Mouse (Mus musculus) spleen, adult 2 months (tissue): ENCODE data around the gene Nlrp6. TPM values are rescaled to one million over a fixed set of nuclear protein-coding genes. Genes with fewer than 3 reads are reported as not detected.
A peak's percentile ranks its signal among the peaks of the same experiment; 100 is the strongest.

Source experiments
- DNase-seq, 2 experiments: peaks; one replicate each; pipeline versions ENCODE4 v3.0.0 to v3.0.0-alpha.2; 2012 to 2021; ENCODE audit warnings: low spot score in 2 of 2, low read depth in 1 of 2
- H3K27ac ChIP-seq: fragments of 200-500 bp; 2 replicates; pipeline ENCODE4 v1.5.1; 2012; ENCODE audit warnings: low read length, inconsistent platforms; ENCODE audit not compliant: insufficient read depth
- H3K27me3 ChIP-seq: fragments of 200-500 bp; 2 replicates; pipeline ENCODE4 v1.6.1; 2012; ENCODE audit warnings: mild to moderate bottlenecking, moderate library complexity, low read length, inconsistent platforms; ENCODE audit not compliant: control insufficient read depth, insufficient read depth
- H3K36me3 ChIP-seq: fragments of 200-500 bp; 2 replicates; pipeline ENCODE4 v1.6.1; 2012; ENCODE audit warnings: mild to moderate bottlenecking, low read length, inconsistent platforms; ENCODE audit not compliant: control insufficient read depth, insufficient read depth
- H3K4me1 ChIP-seq: fragments of 200-500 bp; 2 replicates; pipeline ENCODE4 v1.6.1; 2011; ENCODE audit warnings: inconsistent platforms; ENCODE audit not compliant: control insufficient read depth, insufficient read depth, insufficient read length
- H3K4me3 ChIP-seq: fragments of 200-500 bp; 2 replicates; pipeline ENCODE4 v1.5.1; 2011; ENCODE audit warnings: mild to moderate bottlenecking, inconsistent platforms; ENCODE audit not compliant: insufficient read depth, insufficient read length; ENCODE audit errors: extremely low read depth
- CTCF ChIP-seq: fragments of 200-500 bp; IDR thresholded peaks from 2 replicates; pipeline ENCODE4 v1.5.1; 2011; ENCODE audit warnings: mild to moderate bottlenecking, inconsistent platforms; ENCODE audit not compliant: insufficient read depth, insufficient read length, insufficient replicate concordance; ENCODE audit errors: extremely low read depth
- POLR2A ChIP-seq: fragments of 200-500 bp; IDR thresholded peaks from 2 replicates; pipeline ENCODE4 v1.6.1; 2011; ENCODE audit warnings: low read depth, low read length, inconsistent platforms
- WGBS: fragments of 180-500 bp; shearing (Covaris S2); methylation state at CpG from one replicate; pipeline ENCODE4 v1.1.7; 2018; 5-methylcytosine and 5-hydroxymethylcytosine counted together
- polyA plus RNA-seq: library from polyadenylated mRNA; depleted of rRNA; stranded (reverse); fragments of >200 nt; gene quantifications from 2 replicates; pipeline ENCODE4 v1.2.3, GENCODE M21; 2012

The Nlrp6 gene
- polyA plus RNA-seq, 1 experiment = 0.12 TPM

DNA sequence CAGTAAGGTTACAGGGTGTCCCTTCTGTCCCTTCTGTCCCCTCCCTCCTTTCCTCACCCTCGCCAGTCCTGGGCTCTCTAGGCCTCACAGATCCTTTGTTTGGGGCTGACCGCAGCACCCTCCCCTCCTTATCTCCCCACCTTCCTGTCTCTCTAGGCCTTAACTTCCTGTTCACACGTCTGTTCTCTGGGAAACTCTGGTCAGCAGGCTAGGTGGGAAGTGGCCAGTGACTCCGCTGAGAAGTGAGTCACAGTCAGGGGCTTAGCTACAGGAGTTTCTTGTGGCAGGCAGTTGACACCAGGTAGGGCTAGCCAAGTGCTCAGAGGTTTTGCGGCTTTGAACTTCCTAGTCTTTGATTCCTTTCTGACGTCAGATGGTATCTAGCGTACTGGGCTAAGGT is 26.3 kb downstream of the Nlrp6 start:
- no peaks in the 10 kb centered on the region for H3K27me3 ChIP-seq
- DNase-seq = peak in 1 of 2 experiments; percentile 38
- peak overlapping the region; percentile 36 for H3K27ac ChIP-seq
- WGBS = 36% methylated on average over 7 of the region's 7 CpGs
- no peaks in the 10 kb centered on the region for H3K36me3 ChIP-seq
- H3K4me1 ChIP-seq = peaks cover 23% of the 10 kb centered on the region; the same call in 1 of the 2 replicates
- TF ChIP-seq POLR2A = no peak
- no peak for TF ChIP-seq CTCF
- H3K4me3 ChIP-seq = no peak overlapping the region

DNA sequence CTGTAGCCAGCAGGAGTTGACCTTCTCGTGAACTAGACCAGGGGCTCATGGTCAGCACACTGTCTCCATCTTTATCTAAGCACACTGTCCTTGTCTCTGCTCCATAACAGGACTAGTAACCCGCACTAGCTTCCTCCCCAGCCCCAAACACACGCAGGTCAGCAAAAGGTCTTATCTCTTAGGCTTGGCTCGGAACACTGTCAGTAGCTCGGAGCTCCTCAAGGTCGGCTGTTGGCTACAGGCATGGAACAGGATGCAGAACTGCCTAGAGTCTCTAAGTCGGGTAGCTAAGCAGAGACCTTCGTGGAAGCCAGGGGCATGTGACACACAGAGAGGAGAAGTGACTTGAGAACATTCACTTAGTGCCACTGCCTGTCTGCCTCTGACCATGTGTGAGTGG is 27.5 kb downstream of the Nlrp6 start:
- no peak for DNase-seq

DNA sequence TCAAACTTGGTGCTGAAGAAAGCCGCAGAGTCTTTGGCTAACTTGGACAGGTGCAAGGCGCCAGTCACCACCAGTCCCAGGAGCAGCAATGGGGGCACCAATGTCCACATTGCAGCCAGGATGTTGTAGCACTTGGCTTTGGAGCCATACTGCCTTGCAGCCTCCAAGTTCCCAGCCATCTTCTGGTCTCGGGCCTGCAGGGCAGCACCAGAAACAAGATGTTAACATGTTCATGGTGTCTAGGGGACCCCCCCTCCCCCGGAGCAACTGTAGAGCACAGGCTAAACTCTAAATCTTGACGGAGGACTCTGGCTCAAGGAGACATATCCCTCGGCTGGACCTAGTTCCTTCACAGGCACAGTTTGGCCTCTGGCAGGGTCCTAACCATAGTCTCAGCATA is 28.6 kb downstream of the Nlrp6 start:
- WGBS = 85% methylated on average over 6 of the region's 6 CpGs
- Histone ChIP-seq H3K27ac (no peak overlapping the region), H3K36me3 (no peaks in the 10 kb centered on the region), H3K27me3 (no peaks in the 10 kb centered on the region), H3K4me1 (peaks cover 27% of the 10 kb centered on the region; the same call in 1 of the 2 replicates), H3K4me3 (no peak overlapping the region)
- DNase-seq = no peak
- TF ChIP-seq POLR2A (no peak), CTCF (no peak)

More for the DNA sequence above, 27.5 kb downstream of the Nlrp6 start:
- H3K36me3 ChIP-seq = no peaks in the 10 kb centered on the region
- no peaks in the 10 kb centered on the region for H3K27me3 ChIP-seq
- peak overlapping the region; percentile 36; the same call in 1 of the 2 replicates for H3K27ac ChIP-seq
- no peak overlapping the region for H3K4me3 ChIP-seq
- WGBS = 70% methylated on average over 8 of the region's 8 CpGs
- H3K4me1 ChIP-seq = peaks cover 18% of the 10 kb centered on the region; the same call in 1 of the 2 replicates
- TF ChIP-seq CTCF = no peak
- TF ChIP-seq POLR2A = no peak

DNA sequence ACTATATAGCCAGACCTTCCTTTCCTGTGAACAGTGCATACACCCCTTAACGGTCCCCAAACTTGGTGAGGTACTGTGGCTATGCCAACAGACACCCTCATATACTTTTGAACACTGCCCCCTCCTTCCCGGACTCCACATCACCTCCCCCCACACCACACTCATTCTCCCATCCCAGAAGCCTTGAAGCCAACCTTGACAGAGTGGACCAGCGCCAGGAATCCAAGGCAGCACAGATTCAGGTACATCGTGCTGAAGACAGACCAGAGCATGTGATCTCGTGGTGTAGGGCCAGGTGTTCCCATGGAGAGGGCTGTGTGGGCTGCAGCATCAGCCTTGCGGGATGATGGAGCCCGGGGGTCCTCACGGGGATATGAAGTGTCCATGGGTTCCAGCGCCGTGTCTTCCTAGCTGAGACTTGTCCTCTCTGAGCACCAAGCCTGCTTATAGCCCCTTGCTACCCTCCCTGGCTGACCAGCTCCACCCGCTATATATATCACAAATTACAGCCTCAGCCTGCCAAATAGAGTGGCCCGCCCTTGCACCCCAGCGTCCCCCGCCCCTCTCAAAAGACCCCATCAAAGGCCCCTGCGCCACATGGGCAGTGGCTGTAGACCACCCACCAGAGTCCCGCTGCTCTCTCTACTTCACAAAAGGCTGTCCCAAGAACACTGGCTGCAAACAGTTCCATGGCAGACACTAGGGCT is 29.3 kb downstream of the Nlrp6 start, which contains the start of gene Ifitm5:
TSS of gene Ifitm5 (minus strand) at position 468 of the 707 bp plus-strand sequence.
- TF ChIP-seq POLR2A (no peak), CTCF (no peak)
- Histone ChIP-seq H3K4me3 (no peak within 1 kb of the TSS), H3K36me3 (no peaks in the 10 kb centered on the region), H3K4me1 (peaks cover 33% of the 10 kb centered on the region; the same call in 1 of the 2 replicates), H3K27me3 (no peaks in the 10 kb centered on the region), H3K27ac (0 out of 2 replicates have a peak within 1 kb of the TSS, but pooled peaks have one; percentile 4)
- 88% methylated on average over 16 of the region's 16 CpGs for WGBS
- DNase-seq = no peak

DNA sequence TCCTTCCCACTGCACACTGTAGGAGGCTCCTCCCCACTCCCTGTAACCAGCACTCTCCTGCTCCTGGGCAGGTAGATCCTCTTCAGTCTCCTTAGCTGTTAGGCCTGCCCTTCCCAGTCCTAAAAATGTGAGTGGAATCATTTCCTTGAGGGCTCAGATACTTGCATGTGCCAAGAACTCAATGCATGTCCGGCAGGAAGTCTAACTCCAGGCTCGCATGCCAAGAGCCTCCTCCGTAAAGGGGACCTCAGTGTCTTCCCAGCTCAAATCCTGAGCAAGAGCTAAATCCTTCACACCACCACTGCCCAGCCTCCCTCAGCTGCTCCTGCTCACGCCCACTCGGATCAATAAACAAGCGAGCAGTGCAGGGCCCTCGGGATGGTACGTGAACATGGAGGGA is 30.3 kb downstream of the Nlrp6 start:
- Histone ChIP-seq H3K27me3 (no peaks in the 10 kb centered on the region), H3K4me1 (peaks cover 37% of the 10 kb centered on the region; the same call in 1 of the 2 replicates), H3K27ac (0 out of 2 replicates have a peak overlapping the region, but pooled peaks have one; percentile 4), H3K36me3 (no peaks in the 10 kb centered on the region), H3K4me3 (no peak overlapping the region)
- no peak for TF ChIP-seq POLR2A
- TF ChIP-seq CTCF = no peak
- DNase-seq = no peak
- 85% methylated on average over 8 of the region's 8 CpGs for WGBS

DNA sequence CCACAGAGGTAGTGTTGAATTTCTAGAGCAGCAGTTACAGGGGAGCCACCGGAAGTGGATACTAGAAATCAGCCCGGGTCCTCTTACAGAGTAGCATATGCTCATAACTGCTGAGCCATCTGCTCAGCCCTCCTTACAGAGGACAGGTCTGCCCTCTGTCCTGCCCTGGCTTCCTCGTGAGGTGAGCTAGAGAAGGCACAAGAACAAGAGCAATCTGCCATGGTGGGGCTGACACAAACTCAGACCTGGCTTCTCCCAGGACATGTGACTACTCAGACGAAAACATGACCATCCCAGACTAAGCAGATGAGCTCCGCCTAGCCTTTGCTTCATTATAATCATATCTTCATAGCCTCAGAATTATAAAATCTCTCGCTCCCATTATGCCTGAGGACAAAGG is 31.1 kb downstream of the Nlrp6 start:
- H3K27ac ChIP-seq = no peak overlapping the region
- H3K36me3 ChIP-seq = no peaks in the 10 kb centered on the region
- no peak overlapping the region for H3K4me3 ChIP-seq
- WGBS = 76% methylated on average over 6 of the region's 6 CpGs
- no peak for TF ChIP-seq POLR2A
- peaks cover 33% of the 10 kb centered on the region; the same call in 1 of the 2 replicates for H3K4me1 ChIP-seq
- no peaks in the 10 kb centered on the region for H3K27me3 ChIP-seq
- DNase-seq = no peak

DNA sequence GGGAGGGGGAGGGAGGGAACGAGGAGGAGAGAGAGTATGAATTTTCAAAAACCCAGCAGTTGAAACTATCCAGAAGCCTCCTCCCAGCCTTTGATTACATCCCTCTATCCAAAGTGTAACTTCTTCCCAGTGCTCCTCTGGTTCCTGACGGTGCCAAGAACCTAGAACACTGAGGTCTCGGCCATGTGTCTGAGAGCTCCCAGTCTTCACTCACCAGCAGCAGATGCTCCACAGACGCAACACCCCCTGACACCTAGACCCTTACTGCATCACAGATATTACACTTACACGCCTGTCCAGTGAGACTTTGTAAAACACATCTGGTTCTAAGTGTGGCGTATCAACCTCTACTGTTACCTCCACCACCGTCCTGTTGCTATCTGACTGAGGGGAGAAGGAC is 31.7 kb downstream of the Nlrp6 start:
- no peak for DNase-seq
- peaks cover 27% of the 10 kb centered on the region; the same call in 1 of the 2 replicates for H3K4me1 ChIP-seq
- no peak overlapping the region for H3K4me3 ChIP-seq
- 83% methylated on average over 7 of the region's 7 CpGs for WGBS
- 0 out of 2 replicates have a peak overlapping the region, but pooled peaks have one; percentile 21 for H3K27ac ChIP-seq
- no peaks in the 10 kb centered on the region for H3K27me3 ChIP-seq
- H3K36me3 ChIP-seq = no peaks in the 10 kb centered on the region
- TF ChIP-seq CTCF (no peak), POLR2A (no peak)
